Mouse (Mus musculus) liver, embryonic 16.5 days (tissue): Measurements from ENCODE around the gene Slc38a3. TPM values are rescaled to one million over a fixed set of nuclear protein-coding genes. Genes with fewer than 3 reads are reported as not detected.

Experiments
- ATAC-seq: fragments of 200-750 bp; cut with Nextera tagmentation; 2 replicates; pipeline ENCODE4 v1.8.0; 2017; ENCODE audit warnings: low read depth, mild to moderate bottlenecking, moderate number of reproducible peaks, moderate library complexity
- H3K27ac ChIP-seq: fragments of 300-500 bp; sonication (generic); 2 replicates; pipeline ENCODE4 v1.5.1; 2014; ENCODE audit warnings: mild to moderate bottlenecking, low read length
- H3K27me3 ChIP-seq: fragments of 300-500 bp; sonication (generic); 2 replicates; pipeline ENCODE4 v1.6.1; 2014; ENCODE audit warnings: low read depth, low read length, mixed read lengths; ENCODE audit not compliant: control insufficient read depth, insufficient read depth
- H3K36me3 ChIP-seq: fragments of 300-500 bp; sonication (generic); 2 replicates; pipeline ENCODE4 v1.6.1; 2014; ENCODE audit warnings: mild to moderate bottlenecking; ENCODE audit not compliant: control insufficient read depth, insufficient read depth
- H3K4me1 ChIP-seq: fragments of 300-500 bp; sonication (generic); 2 replicates; pipeline ENCODE4 v1.6.1; 2014; ENCODE audit warnings: low read depth, low read length, mixed read lengths; ENCODE audit not compliant: control insufficient read depth
- H3K4me2 ChIP-seq: fragments of 300-500 bp; sonication (generic); 2 replicates; pipeline ENCODE4 v1.6.1; 2014; ENCODE audit warnings: low read depth, low read length, mixed read lengths
- H3K4me3 ChIP-seq: fragments of 300-500 bp; sonication (generic); 2 replicates; pipeline ENCODE4 v1.5.1; 2014; ENCODE audit warnings: low read depth, mild to moderate bottlenecking, low read length
- H3K9ac ChIP-seq: fragments of 300-500 bp; sonication (generic); 2 replicates; pipeline ENCODE4 v1.6.1; 2014; ENCODE audit warnings: low read depth, low read length
- H3K9me3 ChIP-seq: fragments of 300-500 bp; sonication (generic); replicated peaks from 2 replicates; pipeline ENCODE4 v1.6.1; 2016; ENCODE audit warnings: low read length; ENCODE audit not compliant: control insufficient read depth
- WGBS: fragments of 180-500 bp; shearing (Covaris S2); extraction: QIAGEN DNeasy Blood & Tissue Kit; methylation state at CpG from one replicate; pipeline ENCODE4 v1.1.7; 2014; ENCODE audit not compliant: insufficient replicate concordance; 5-methylcytosine and 5-hydroxymethylcytosine counted together
- polyA plus RNA-seq: library from polyadenylated mRNA; unstranded; fragments of >200 nt; fragmentation: Nextera tagmentation; extraction: Ambion mirVana; gene quantifications from 2 replicates; pipeline ENCODE4 v1.2.1, GENCODE M21; 2015

Slc38a3 gene
- polyA plus RNA-seq, 1 experiment from 2014 or later: 75.2 TPM

- 4% methylated on average over 42 of the region's 48 CpGs for WGBS
- peak overlapping the region; percentile 97 for H3K4me2 ChIP-seq
- ATAC-seq: peak; percentile 95
These were observed 57.0 kb downstream of the Slc38a3 start for GRCm38 (mm10) chr9:107612191-107612944.

GRCm38 (mm10) chr9:107611456-107612190 is 57.7 kb downstream of the Slc38a3 start:
- H3K9ac ChIP-seq: peak overlapping the region; percentile 75; the same call in 1 of the 2 replicates
- peaks cover 13% of the 10 kb centered on the region for H3K36me3 ChIP-seq
- WGBS: 33% methylated on average over 6 of the region's 6 CpGs
- H3K4me2 ChIP-seq: peak overlapping the region; percentile 97
- peak overlapping the region; percentile 71; the same call in 1 of the 2 replicates for H3K27ac ChIP-seq
- no peaks in the 10 kb centered on the region for H3K9me3 ChIP-seq
- H3K27me3 ChIP-seq: no peaks in the 10 kb centered on the region
- ATAC-seq: no peak; the same call in 1 of the 2 replicates
- peak overlapping the region; percentile 62; the same call in 1 of the 2 replicates for H3K4me3 ChIP-seq
- H3K4me1 ChIP-seq: peaks cover 12% of the 10 kb centered on the region

More at GRCm38 (mm10) chr9:107612191-107612944, 57.0 kb downstream of the Slc38a3 start:
- Histone ChIP-seq H3K36me3 (peaks cover 17% of the 10 kb centered on the region), H3K9ac (peak overlapping the region; percentile 75), H3K4me3 (peak overlapping the region; percentile 62), H3K27me3 (no peaks in the 10 kb centered on the region), H3K27ac (peak overlapping the region; percentile 71), H3K9me3 (no peaks in the 10 kb centered on the region), H3K4me1 (peaks cover 12% of the 10 kb centered on the region)

GRCm38 (mm10) chr9:107609433-107609830 is 59.9 kb downstream of the Slc38a3 start:
- no peak for ATAC-seq
- H3K27ac ChIP-seq: no peak overlapping the region
- no peaks in the 10 kb centered on the region for H3K27me3 ChIP-seq
- H3K9me3 ChIP-seq: no peaks in the 10 kb centered on the region
- H3K4me3 ChIP-seq: no peak overlapping the region
- H3K4me1 ChIP-seq: peaks cover 20% of the 10 kb centered on the region
- no peak overlapping the region for H3K9ac ChIP-seq
- H3K4me2 ChIP-seq: no peak overlapping the region
- WGBS: 76% methylated on average over 4 of the region's 4 CpGs
- no peaks in the 10 kb centered on the region for H3K36me3 ChIP-seq

GRCm38 (mm10) chr9:107608741-107609432 is 60.4 kb downstream of the Slc38a3 start, which contains the start of gene Sema3b:
TSS of gene Sema3b (minus strand) at chr9:107609229.
- Histone ChIP-seq H3K9ac (no peak within 1 kb of the TSS), H3K4me3 (no peak within 1 kb of the TSS), H3K36me3 (no peaks in the 10 kb centered on the region), H3K27me3 (no peaks in the 10 kb centered on the region; the same call in 1 of the 2 replicates), H3K4me1 (peaks cover 20% of the 10 kb centered on the region), H3K4me2 (no peak within 1 kb of the TSS), H3K27ac (no peak within 1 kb of the TSS), H3K9me3 (no peaks in the 10 kb centered on the region)
- WGBS: 57% methylated on average over 12 of the region's 12 CpGs
- ATAC-seq: no peak

- Histone ChIP-seq H3K4me3 (no peak overlapping the region), H3K9me3 (no peaks in the 10 kb centered on the region), H3K4me1 (peaks cover 15% of the 10 kb centered on the region), H3K9ac (no peak overlapping the region), H3K4me2 (no peak overlapping the region), H3K27me3 (no peaks in the 10 kb centered on the region; the same call in 1 of the 2 replicates), H3K27ac (no peak overlapping the region), H3K36me3 (no peaks in the 10 kb centered on the region)
- WGBS: 45% methylated on average over 9 of the region's 9 CpGs
- no peak for ATAC-seq
These were observed 61.6 kb downstream of the Slc38a3 start for GRCm38 (mm10) chr9:107607653-107608245.

GRCm38 (mm10) chr9:107607036-107607435 is 62.3 kb downstream of the Slc38a3 start:
- Histone ChIP-seq H3K4me1 (peaks cover 16% of the 10 kb centered on the region), H3K36me3 (no peaks in the 10 kb centered on the region), H3K9ac (no peak overlapping the region), H3K4me2 (no peak overlapping the region), H3K9me3 (no peaks in the 10 kb centered on the region), H3K4me3 (no peak overlapping the region), H3K27ac (no peak overlapping the region), H3K27me3 (no peaks in the 10 kb centered on the region; the same call in 1 of the 2 replicates)
- 57% methylated on average over 2 of the region's 2 CpGs for WGBS
- ATAC-seq: no peak

GRCm38 (mm10) chr9:107606591-107606990 is 62.7 kb downstream of the Slc38a3 start:
- Histone ChIP-seq H3K9ac (no peak overlapping the region), H3K27ac (no peak overlapping the region), H3K27me3 (no peaks in the 10 kb centered on the region; the same call in 1 of the 2 replicates), H3K4me3 (no peak overlapping the region), H3K4me2 (no peak overlapping the region), H3K36me3 (no peaks in the 10 kb centered on the region), H3K9me3 (no peaks in the 10 kb centered on the region), H3K4me1 (peaks cover 14% of the 10 kb centered on the region)
- no peak for ATAC-seq
- WGBS: 43% methylated on average over 9 of the region's 9 CpGs

GRCm38 (mm10) chr9:107605041-107605661 is 64.2 kb downstream of the Slc38a3 start:
- Histone ChIP-seq H3K9me3 (no peaks in the 10 kb centered on the region), H3K4me2 (no peak overlapping the region), H3K9ac (no peak overlapping the region), H3K4me3 (no peak overlapping the region), H3K4me1 (peaks cover 15% of the 10 kb centered on the region), H3K27me3 (no peaks in the 10 kb centered on the region; the same call in 1 of the 2 replicates), H3K36me3 (no peaks in the 10 kb centered on the region), H3K27ac (no peak overlapping the region)
- 43% methylated on average over 23 of the region's 23 CpGs for WGBS
- ATAC-seq: no peak; the same call in 1 of the 2 replicates
